Mouse (Mus musculus) urinary bladder, adult 2 months (tissue): Measurements from ENCODE around the gene Cox11. TPM values are rescaled to one million over a fixed set of nuclear protein-coding genes. Genes with fewer than 3 reads are reported as not detected.

Experiments
- DNase-seq: peaks from one replicate; pipeline ENCODE4 v3.0.0; 2022; ENCODE audit warnings: low spot score
- polyA plus RNA-seq: library from polyadenylated mRNA; depleted of rRNA; stranded (reverse); fragments of >200 nt; gene quantifications from 2 replicates; pipeline ENCODE4 v1.2.3, GENCODE M21; 2012; rRNA removed

Cox11 gene
- 15.7 and 19.4 TPM in 2 replicates for polyA plus RNA-seq

GRCm38 (mm10) chr11:90637440-90638311 lies at the start of gene Cox11, which contains the start of gene Stxbp4:
Gene Cox11 (plus strand): TSS chr11:90638173.
Gene Stxbp4 (minus strand): TSS chr11:90638084.
- peak; percentile 88 for DNase-seq

GRCm38 (mm10) chr11:90590996-90591395 lies 47.0 kb upstream of the Cox11 start:
- DNase-seq: no peak

GRCm38 (mm10) chr11:90595826-90596225 lies 42.1 kb upstream of the Cox11 start:
- no peak for DNase-seq

GRCm38 (mm10) chr11:90603066-90603465 lies 34.9 kb upstream of the Cox11 start:
- DNase-seq: no peak

- DNase-seq: no peak
These were observed 25.9 kb upstream of the Cox11 start for GRCm38 (mm10) chr11:90612118-90612517.

- DNase-seq: no peak
These were observed 23.2 kb upstream of the Cox11 start for GRCm38 (mm10) chr11:90614743-90615142.

- DNase-seq: no peak
These were observed 21.5 kb upstream of the Cox11 start for GRCm38 (mm10) chr11:90616431-90616830.

GRCm38 (mm10) chr11:90622044-90622443 lies 15.9 kb upstream of the Cox11 start:
- DNase-seq: no peak

GRCm38 (mm10) chr11:90622500-90622899 lies 15.5 kb upstream of the Cox11 start:
- DNase-seq: no peak

GRCm38 (mm10) chr11:90623477-90623876 lies 14.5 kb upstream of the Cox11 start:
- no peak for DNase-seq

- no peak for DNase-seq
These were observed 12.8 kb upstream of the Cox11 start for GRCm38 (mm10) chr11:90625174-90625573.

- no peak for DNase-seq
These were observed 10.2 kb upstream of the Cox11 start for GRCm38 (mm10) chr11:90627751-90628150.

- no peak for DNase-seq
These were observed 5.5 kb upstream of the Cox11 start for GRCm38 (mm10) chr11:90632480-90632879.

- no peak for DNase-seq
These were observed 3.3 kb upstream of the Cox11 start for GRCm38 (mm10) chr11:90634661-90635060.

- DNase-seq: no peak
These were observed 398 bp downstream of the Cox11 start for GRCm38 (mm10) chr11:90638312-90638830.

GRCm38 (mm10) chr11:90649777-90650176 lies 11.8 kb downstream of the Cox11 start:
- no peak for DNase-seq

GRCm38 (mm10) chr11:90650231-90650885 lies 12.4 kb downstream of the Cox11 start:
- no peak for DNase-seq

- DNase-seq: no peak
These were observed 14.6 kb downstream of the Cox11 start for GRCm38 (mm10) chr11:90652603-90653002.

GRCm38 (mm10) chr11:90657527-90657926 lies 19.6 kb downstream of the Cox11 start:
- no peak for DNase-seq

- no peak for DNase-seq
These were observed 22.7 kb downstream of the Cox11 start for GRCm38 (mm10) chr11:90660662-90661061.

GRCm38 (mm10) chr11:90663052-90663451 lies 25.1 kb downstream of the Cox11 start:
- no peak for DNase-seq

- DNase-seq: no peak
These were observed 25.8 kb downstream of the Cox11 start for GRCm38 (mm10) chr11:90663618-90664297.
